Comparison of ENCODE assay signal across 10 mouse cellular contexts in genomic region chr2:6085622-6086530, GRCm38 (mm10). TPM values are rescaled to one million over a fixed set of nuclear protein-coding genes. Genes with fewer than 3 reads are reported as not detected.
DNase-seq lines count a peak whose midpoint lies in the region; ATAC-seq lines count a peak whose summit lies in the region.
"Had no signal": no experiment of that assay in that cellular context is flagged by ENCODE, and none has a peak within 500 bp of the region (broad histone marks: within the 10 kb centered on the region; RNA-seq: fewer than 3 reads in every experiment).

No protein-coding gene starts in this region.

- peaks cover 21% of the 10 kb centered on the region for H3K4me1 ChIP-seq in heart, embryonic 10.5 days
- no peaks in the 10 kb centered on the region for H3K4me1 ChIP-seq in midbrain, embryonic 13.5 days (replicated peaks)
- no peaks in the 10 kb centered on the region for H3K4me1 ChIP-seq in midbrain, embryonic 15.5 days
- peaks cover 19% of the 10 kb centered on the region for H3K4me1 ChIP-seq in limb, embryonic 12.5 days (replicated peaks)

- H3K27me3 ChIP-seq in heart, embryonic 10.5 days (ENCODE audit: insufficient read depth, poor library complexity, severe bottlenecking): peaks cover 8% of the 10 kb centered on the region; the same call in 1 of the 2 replicates
- H3K27me3 ChIP-seq in midbrain, embryonic 13.5 days: no peaks in the 10 kb centered on the region
- no peaks in the 10 kb centered on the region for H3K27me3 ChIP-seq in midbrain, embryonic 15.5 days (replicated peaks)
- no peaks in the 10 kb centered on the region for H3K27me3 ChIP-seq in limb, embryonic 12.5 days

- no peak overlapping the region for H3K4me3 ChIP-seq in heart, embryonic 10.5 days
- no peak overlapping the region for H3K4me3 ChIP-seq in midbrain, embryonic 13.5 days (replicated peaks)
- no peak overlapping the region for H3K4me3 ChIP-seq in midbrain, embryonic 15.5 days
- no peak overlapping the region for H3K4me3 ChIP-seq in limb, embryonic 12.5 days (replicated peaks)

- no peak overlapping the region for H3K9ac ChIP-seq in midbrain, embryonic 13.5 days (replicated peaks)
- no peak overlapping the region for H3K9ac ChIP-seq in midbrain, embryonic 15.5 days
- no peak overlapping the region for H3K9ac ChIP-seq in limb, embryonic 12.5 days (replicated peaks)

- peak overlapping the region; percentile 31; the same call in 1 of the 2 replicates for H3K27ac ChIP-seq in heart, embryonic 10.5 days
- H3K27ac ChIP-seq in midbrain, embryonic 13.5 days: no peak overlapping the region
- no peak overlapping the region for H3K27ac ChIP-seq in midbrain, embryonic 15.5 days
- H3K27ac ChIP-seq in limb, embryonic 12.5 days: peak overlapping the region; percentile 50; the same call in 1 of the 2 replicates

- H3K9me3 ChIP-seq in heart, embryonic 10.5 days: no peaks in the 10 kb centered on the region
- H3K9me3 ChIP-seq in midbrain, embryonic 13.5 days: no peaks in the 10 kb centered on the region
- H3K9me3 ChIP-seq in midbrain, embryonic 15.5 days: no peaks in the 10 kb centered on the region
- H3K9me3 ChIP-seq in limb, embryonic 12.5 days: no peaks in the 10 kb centered on the region

- no peak for DNase-seq in heart, embryonic 10.5 days (ENCODE audit: low spot score)
- DNase-seq in heart, postnatal 10 days: no peak
- DNase-seq in spleen, postnatal 36 days (ENCODE audit: low spot score in 2 of 2): peak; percentile 53 to 55
- no peak for DNase-seq in urinary bladder, postnatal 10 days (ENCODE audit: low spot score)
- no peak for DNase-seq in embryo, embryonic 10 days (ENCODE audit: low spot score)

- ATAC-seq in midbrain, embryonic 13.5 days: 0 out of 2 replicates have a peak, but pooled peaks have one; percentile 37
- ATAC-seq in midbrain, embryonic 15.5 days (replicated peaks): no peak
- ATAC-seq in limb, embryonic 12.5 days (ENCODE audit: insufficient number of reproducible peaks, insufficient read depth, low FRiP score, low TSS enrichment, low read depth): peak; percentile 32; the same call in 1 of the 2 replicates
- ATAC-seq: CD4-positive, CD25-positive, alpha-beta regulatory T cell, adult 4 months; inflammation-experienced regulatory T-cells, adult 6 months had no signal

- H3K4me2 ChIP-seq in midbrain, embryonic 13.5 days (replicated peaks): no peak overlapping the region
- no peak overlapping the region for H3K4me2 ChIP-seq in midbrain, embryonic 15.5 days
- no peak overlapping the region for H3K4me2 ChIP-seq in limb, embryonic 12.5 days

- WGBS in heart, embryonic 10.5 days: 58% methylated on average over 19 of the region's 19 CpGs
- 84% methylated on average over 19 of the region's 19 CpGs for WGBS in midbrain, embryonic 13.5 days
- WGBS in midbrain, embryonic 15.5 days: 79% methylated on average over 19 of the region's 19 CpGs
- WGBS in limb, embryonic 12.5 days: 70% methylated on average over 19 of the region's 19 CpGs

- no peaks in the 10 kb centered on the region for H3K36me3 ChIP-seq in heart, embryonic 10.5 days
- H3K36me3 ChIP-seq in midbrain, embryonic 13.5 days: no peaks in the 10 kb centered on the region
- H3K36me3 ChIP-seq in midbrain, embryonic 15.5 days (replicated peaks): no peaks in the 10 kb centered on the region
- H3K36me3 ChIP-seq in limb, embryonic 12.5 days: no peaks in the 10 kb centered on the region

- intact Hi-C loops in heart, postnatal 10 days (cut with DNase I): no loop called here

RNA-seq across cellular contexts. Expression of gene Proser2, which starts 44.1 kb away (rescaled TPM):
- polyA plus RNA-seq in heart, embryonic 10.5 days (2016; fragmentation: Nextera tagmentation; extraction: Ambion mirVana): 11.0 and 12.6 TPM in 2 replicates
- total RNA-seq in heart, postnatal 10 days (2021): 10 to 100 TPM; 10.7 to 37.7 TPM
- 3.3 and 3.4 TPM in 2 replicates for polyA plus RNA-seq in midbrain, embryonic 13.5 days (2015; fragmentation: Nextera tagmentation; extraction: Ambion mirVana)
- 6.3 and 6.8 TPM in 2 replicates for polyA plus RNA-seq in midbrain, embryonic 15.5 days (2015; fragmentation: Nextera tagmentation; extraction: Ambion mirVana)
- 6.4 and 6.8 TPM in 2 replicates for polyA plus RNA-seq in limb, embryonic 12.5 days (2016; fragmentation: Nextera tagmentation; extraction: Ambion mirVana)

Comparison
In these comparisons a context has a peak if more than half of its experiments do, and no peak if none do; other contexts are left out.
1. DNase-seq: peak in spleen, postnatal 36 days (2 of 2); none in heart, embryonic 10.5 days (single experiment), heart, postnatal 10 days (0 of 2), urinary bladder, postnatal 10 days (single experiment) and embryo, embryonic 10 days (single experiment).
2. H3K27ac ChIP-seq: peak in heart, embryonic 10.5 days (single experiment) and limb, embryonic 12.5 days (single experiment); none in midbrain, embryonic 13.5 days (single experiment) and midbrain, embryonic 15.5 days (single experiment).